Mouse (Mus musculus) liver, embryonic 12.5 days (tissue): ENCODE results near the gene Kdelr1. TPM values are rescaled to one million over a fixed set of nuclear protein-coding genes. Genes with fewer than 3 reads are reported as not detected.

Source experiments
- ATAC-seq: fragments of 200-750 bp; cut with Nextera tagmentation; 2 replicates; pipeline ENCODE4 v1.8.0; 2017; ENCODE audit warnings: moderate number of reproducible peaks, mild to moderate bottlenecking, moderate library complexity
- H3K27ac ChIP-seq: fragments of 300-500 bp; sonication (generic); 2 replicates; pipeline ENCODE4 v1.5.1; 2016; ENCODE audit warnings: mild to moderate bottlenecking
- H3K27me3 ChIP-seq: fragments of 300-500 bp; sonication (generic); replicated peaks from 2 replicates; pipeline ENCODE4 v1.6.1; 2016; ENCODE audit warnings: mild to moderate bottlenecking, moderate library complexity
- H3K36me3 ChIP-seq: fragments of 300-500 bp; sonication (generic); 2 replicates; pipeline ENCODE4 v1.6.1; 2016; ENCODE audit warnings: mild to moderate bottlenecking, moderate library complexity
- H3K4me1 ChIP-seq: fragments of 300-500 bp; sonication (generic); 2 replicates; pipeline ENCODE4 v1.6.1; 2016
- H3K4me2 ChIP-seq: fragments of 300-500 bp; sonication (generic); 2 replicates; pipeline ENCODE4 v1.6.1; 2016; ENCODE audit warnings: mild to moderate bottlenecking, moderate library complexity
- H3K4me3 ChIP-seq: fragments of 300-500 bp; sonication (generic); 2 replicates; pipeline ENCODE4 v1.5.1; 2016; ENCODE audit warnings: mild to moderate bottlenecking, moderate library complexity
- H3K9ac ChIP-seq: fragments of 300-500 bp; sonication (generic); 2 replicates; pipeline ENCODE4 v1.6.1; 2016; ENCODE audit warnings: mild to moderate bottlenecking, moderate library complexity
- H3K9me3 ChIP-seq: fragments of 300-500 bp; sonication (generic); replicated peaks from 2 replicates; pipeline ENCODE4 v1.6.1; 2016; ENCODE audit warnings: mild to moderate bottlenecking, moderate library complexity
- WGBS: fragments of 180-500 bp; shearing (Covaris S2); methylation state at CpG from one replicate; pipeline ENCODE4 v1.1.7; 2016; ENCODE audit not compliant: insufficient replicate concordance; 5-methylcytosine and 5-hydroxymethylcytosine counted together
- polyA plus RNA-seq: library from polyadenylated mRNA; unstranded; fragments of >200 nt; fragmentation: Nextera tagmentation; extraction: Ambion mirVana; gene quantifications from 2 replicates; pipeline ENCODE4 v1.2.1, GENCODE M21; 2016

Kdelr1 gene
- 24.2 and 25.6 TPM in 2 replicates for polyA plus RNA-seq

DNA sequence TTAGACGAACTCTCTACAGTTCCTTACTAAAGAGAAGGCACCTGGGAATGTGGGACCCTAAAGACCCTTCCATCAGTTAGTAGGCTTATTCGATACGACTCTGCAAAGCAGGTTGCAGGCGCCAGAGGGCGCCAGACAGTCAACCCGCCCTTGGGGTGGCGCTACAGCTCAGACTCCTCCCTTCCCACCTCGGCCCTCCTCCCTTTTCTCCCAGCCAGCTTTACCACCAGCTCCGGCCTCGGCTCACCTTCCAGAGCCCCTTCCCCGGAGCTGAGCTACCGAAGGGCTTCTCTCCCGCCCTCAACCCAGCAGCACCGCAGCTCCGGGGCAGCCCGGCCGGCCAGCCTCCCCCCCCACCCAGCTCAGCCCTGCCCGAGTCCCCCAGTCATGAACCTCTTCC is at the start of gene Kdelr1:
Kdelr1 (plus strand) TSS at position 149 of the 400 bp plus-strand sequence.
- Histone ChIP-seq H3K36me3 (peaks cover 38% of the 10 kb centered on the region), H3K4me3 (peak within 1 kb of the TSS; percentile 77), H3K27me3 (peaks cover 47% of the 10 kb centered on the region), H3K27ac (peak within 1 kb of the TSS; percentile 87), H3K4me2 (peak within 1 kb of the TSS; percentile 91), H3K9ac (peak within 1 kb of the TSS; percentile 89), H3K4me1 (peaks cover 42% of the 10 kb centered on the region), H3K9me3 (no peaks in the 10 kb centered on the region)
- 0% methylated on average over 18 of the region's 18 CpGs for WGBS
- ATAC-seq, result peak; percentile 80

DNA sequence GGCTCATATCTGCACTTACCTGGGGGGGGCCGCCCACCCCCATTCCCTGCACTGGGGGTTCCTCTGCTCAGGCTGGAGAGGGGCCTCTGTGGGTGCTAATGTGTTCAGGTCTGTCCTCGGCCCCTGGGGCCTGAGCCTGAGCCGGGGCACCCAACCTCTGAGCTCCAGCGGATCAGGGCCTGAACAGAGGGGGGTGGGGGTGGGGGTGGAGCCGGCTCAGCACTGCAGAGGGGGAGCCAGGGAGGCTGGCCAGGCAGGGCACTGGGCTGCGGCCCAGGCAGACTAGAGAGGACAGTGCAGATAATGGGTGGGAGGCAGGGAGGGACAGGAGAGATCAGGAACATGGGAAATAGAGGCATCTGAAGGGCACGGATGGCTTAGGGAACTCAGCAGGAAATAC is 48.0 kb upstream of the Kdelr1 start, which contains the start of gene Kcnj14:
Kcnj14 (minus strand) TSS at position 185 of the 400 bp plus-strand sequence.
- H3K36me3 ChIP-seq, result peaks cover 74% of the 10 kb centered on the region
- no peak within 1 kb of the TSS for H3K4me3 ChIP-seq
- H3K9me3 ChIP-seq, result no peaks in the 10 kb centered on the region
- peak; percentile 30; the same call in 1 of the 2 replicates for ATAC-seq
- H3K27me3 ChIP-seq, result peaks cover 10% of the 10 kb centered on the region
- peaks cover 22% of the 10 kb centered on the region for H3K4me1 ChIP-seq
- no peak within 1 kb of the TSS for H3K9ac ChIP-seq
- H3K4me2 ChIP-seq, result no peak within 1 kb of the TSS
- H3K27ac ChIP-seq, result no peak within 1 kb of the TSS
- WGBS, result 56% methylated on average over 7 of the region's 7 CpGs

DNA sequence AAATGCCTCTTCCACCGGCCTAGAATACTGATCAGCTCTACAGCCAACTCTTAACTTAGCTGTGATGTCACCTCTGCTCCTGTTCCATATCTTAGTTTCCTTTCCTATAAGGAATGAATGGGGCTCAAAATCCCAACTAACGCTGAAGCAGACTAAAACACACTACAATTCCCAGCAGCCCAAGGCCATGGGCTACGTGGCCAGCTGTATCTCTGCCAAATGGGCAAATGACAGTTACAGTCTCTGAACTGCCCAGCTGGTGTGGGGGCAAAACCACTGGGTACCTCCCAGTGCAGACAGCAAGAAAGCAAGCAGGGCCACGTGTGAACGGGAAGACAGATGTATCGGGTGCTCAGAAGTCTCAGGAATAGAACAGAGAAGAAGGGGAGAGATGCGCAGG is 45.9 kb upstream of the Kdelr1 start:
- Histone ChIP-seq H3K4me3 (no peak overlapping the region), H3K4me1 (peaks cover 34% of the 10 kb centered on the region), H3K27me3 (peaks cover 8% of the 10 kb centered on the region), H3K9ac (no peak overlapping the region), H3K36me3 (peaks cover 75% of the 10 kb centered on the region), H3K27ac (no peak overlapping the region), H3K9me3 (no peaks in the 10 kb centered on the region), H3K4me2 (no peak overlapping the region)
- WGBS, result 79% methylated on average over 7 of the region's 7 CpGs
- no peak for ATAC-seq

- Histone ChIP-seq H3K27ac (peak within 1 kb of the TSS; percentile 20; the same call in 1 of the 2 replicates), H3K9ac (peak within 1 kb of the TSS; percentile 75), H3K27me3 (peaks cover 47% of the 10 kb centered on the region), H3K4me1 (peaks cover 43% of the 10 kb centered on the region), H3K4me3 (peak within 1 kb of the TSS; percentile 84), H3K4me2 (peak within 1 kb of the TSS; percentile 86), H3K9me3 (no peaks in the 10 kb centered on the region), H3K36me3 (peaks cover 41% of the 10 kb centered on the region)
- under 1% methylated on average over 35 of the region's 35 CpGs for WGBS
- peak; percentile 80 for ATAC-seq
These were observed 42.0 kb upstream of the Kdelr1 start, which contains the start of gene Grwd1 for GRCm38 (mm10) chr7:45830427-45831127. Gene Grwd1, minus strand, starts transcription at chr7:45830944.

- Histone ChIP-seq H3K4me3 (peak overlapping the region; percentile 84), H3K27ac (no peak overlapping the region), H3K9ac (no peak overlapping the region), H3K4me1 (peaks cover 43% of the 10 kb centered on the region), H3K36me3 (peaks cover 36% of the 10 kb centered on the region), H3K27me3 (peaks cover 51% of the 10 kb centered on the region), H3K9me3 (no peaks in the 10 kb centered on the region), H3K4me2 (peak overlapping the region; percentile 86)
- 12% methylated on average over 5 of the region's 5 CpGs for WGBS
- no peak for ATAC-seq
These were observed 41.4 kb upstream of the Kdelr1 start for GRCm38 (mm10) chr7:45831128-45831525.

DNA sequence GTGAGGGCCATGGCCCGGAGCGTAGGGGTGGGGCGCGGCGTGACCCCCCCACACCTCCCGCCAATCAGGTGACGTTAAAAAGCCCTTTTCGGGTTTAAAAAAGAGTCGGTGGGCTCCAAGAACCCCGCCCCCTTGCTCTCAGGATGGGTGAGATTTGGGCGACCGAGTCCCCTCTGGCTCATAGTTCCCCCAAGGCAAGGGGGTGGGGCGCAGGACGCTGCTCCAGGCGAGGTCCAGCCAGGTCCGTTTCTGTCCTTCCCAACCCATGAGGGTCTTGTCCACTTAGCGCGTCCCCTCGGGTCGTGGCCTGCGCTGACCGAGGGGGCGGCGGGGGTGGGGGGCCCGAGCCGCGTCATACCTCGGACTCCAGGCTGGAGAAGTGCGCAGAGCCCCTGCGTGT is 40.1 kb upstream of the Kdelr1 start:
- peak overlapping the region; percentile 43 for H3K4me3 ChIP-seq
- peaks cover 43% of the 10 kb centered on the region for H3K4me1 ChIP-seq
- H3K27ac ChIP-seq, result no peak overlapping the region
- H3K9ac ChIP-seq, result no peak overlapping the region
- no peak for ATAC-seq
- peaks cover 59% of the 10 kb centered on the region for H3K27me3 ChIP-seq
- 9% methylated on average over 30 of the region's 30 CpGs for WGBS
- no peaks in the 10 kb centered on the region for H3K9me3 ChIP-seq
- peak overlapping the region; percentile 56 for H3K4me2 ChIP-seq
- H3K36me3 ChIP-seq, result peaks cover 23% of the 10 kb centered on the region

- H3K27ac ChIP-seq, result no peak overlapping the region
- H3K36me3 ChIP-seq, result peaks cover 14% of the 10 kb centered on the region
- peak overlapping the region; percentile 43 for H3K4me3 ChIP-seq
- WGBS, result 3% methylated on average over 69 of the region's 86 CpGs
- no peak for ATAC-seq
- H3K9ac ChIP-seq, result no peak overlapping the region; the same call in 1 of the 2 replicates
- H3K9me3 ChIP-seq, result no peaks in the 10 kb centered on the region
- H3K4me1 ChIP-seq, result peaks cover 43% of the 10 kb centered on the region
- peaks cover 66% of the 10 kb centered on the region for H3K27me3 ChIP-seq
- H3K4me2 ChIP-seq, result peak overlapping the region; percentile 56
These were observed 39.3 kb upstream of the Kdelr1 start for GRCm38 (mm10) chr7:45833148-45833790.

GRCm38 (mm10) chr7:45833924-45834323 is 38.6 kb upstream of the Kdelr1 start:
- ATAC-seq, result no peak

GRCm38 (mm10) chr7:45842950-45843744 is 29.4 kb upstream of the Kdelr1 start:
- H3K9me3 ChIP-seq, result no peaks in the 10 kb centered on the region
- H3K36me3 ChIP-seq, result no peaks in the 10 kb centered on the region
- WGBS, result 60% methylated on average over 10 of the region's 10 CpGs
- no peaks in the 10 kb centered on the region for H3K4me1 ChIP-seq
- no peak overlapping the region for H3K9ac ChIP-seq
- ATAC-seq, result no peak
- H3K27me3 ChIP-seq, result peaks cover 68% of the 10 kb centered on the region
- no peak overlapping the region for H3K4me2 ChIP-seq
- H3K4me3 ChIP-seq, result no peak overlapping the region
- no peak overlapping the region for H3K27ac ChIP-seq

More at GRCm38 (mm10) chr7:45833924-45834323, 38.6 kb upstream of the Kdelr1 start:
- Histone ChIP-seq H3K27ac (no peak overlapping the region), H3K4me1 (peaks cover 41% of the 10 kb centered on the region), H3K36me3 (peaks cover 8% of the 10 kb centered on the region), H3K9me3 (no peaks in the 10 kb centered on the region), H3K27me3 (peaks cover 69% of the 10 kb centered on the region), H3K4me2 (peak overlapping the region; percentile 56), H3K9ac (no peak overlapping the region), H3K4me3 (peak overlapping the region; percentile 43)
- WGBS, result 6% methylated on average over 31 of the region's 31 CpGs

DNA sequence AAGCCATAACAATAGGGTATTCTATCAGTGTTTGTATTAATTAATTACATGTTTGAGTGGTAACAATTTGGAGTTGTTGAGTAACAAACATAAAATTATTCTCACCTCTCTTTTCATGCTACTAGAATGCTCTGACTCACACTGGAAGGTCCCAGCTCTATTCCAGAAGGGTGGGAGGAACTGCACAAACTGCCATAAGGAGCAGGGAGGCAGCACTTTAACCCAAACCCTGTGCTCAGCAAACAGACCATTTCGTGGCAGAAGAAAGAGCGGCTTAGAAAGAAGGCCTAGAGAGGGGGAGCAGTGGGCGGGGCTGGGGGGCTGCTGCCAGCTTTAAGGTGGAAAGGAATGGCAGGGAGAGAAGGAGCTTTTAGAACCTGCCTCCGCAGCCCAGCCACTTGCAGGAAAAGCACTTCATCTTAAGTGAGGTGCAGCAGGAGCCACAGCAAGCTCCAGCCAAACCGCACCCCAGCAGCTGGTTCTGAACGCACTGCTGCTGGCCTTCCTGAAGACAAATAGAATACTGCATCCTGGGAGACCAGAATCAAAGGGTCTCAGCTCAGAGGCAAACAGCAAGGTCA is 24.0 kb upstream of the Kdelr1 start:
- Histone ChIP-seq H3K9me3 (no peaks in the 10 kb centered on the region), H3K4me3 (no peak overlapping the region), H3K27me3 (peaks cover 61% of the 10 kb centered on the region), H3K36me3 (no peaks in the 10 kb centered on the region), H3K4me1 (no peaks in the 10 kb centered on the region), H3K27ac (no peak overlapping the region), H3K9ac (no peak overlapping the region), H3K4me2 (no peak overlapping the region)
- WGBS, result 19% methylated on average over 6 of the region's 6 CpGs
- no peak for ATAC-seq

- Histone ChIP-seq H3K36me3 (no peaks in the 10 kb centered on the region), H3K4me1 (no peaks in the 10 kb centered on the region), H3K4me3 (no peak overlapping the region), H3K9me3 (no peaks in the 10 kb centered on the region), H3K27me3 (peaks cover 66% of the 10 kb centered on the region), H3K4me2 (no peak overlapping the region), H3K27ac (no peak overlapping the region), H3K9ac (no peak overlapping the region)
- WGBS, result 38% methylated on average over 3 of the region's 3 CpGs
- no peak for ATAC-seq
These were observed 21.9 kb upstream of the Kdelr1 start for GRCm38 (mm10) chr7:45850661-45851060.
